ENCODE assay signal across 9 mouse cellular contexts in the genomic region with DNA sequence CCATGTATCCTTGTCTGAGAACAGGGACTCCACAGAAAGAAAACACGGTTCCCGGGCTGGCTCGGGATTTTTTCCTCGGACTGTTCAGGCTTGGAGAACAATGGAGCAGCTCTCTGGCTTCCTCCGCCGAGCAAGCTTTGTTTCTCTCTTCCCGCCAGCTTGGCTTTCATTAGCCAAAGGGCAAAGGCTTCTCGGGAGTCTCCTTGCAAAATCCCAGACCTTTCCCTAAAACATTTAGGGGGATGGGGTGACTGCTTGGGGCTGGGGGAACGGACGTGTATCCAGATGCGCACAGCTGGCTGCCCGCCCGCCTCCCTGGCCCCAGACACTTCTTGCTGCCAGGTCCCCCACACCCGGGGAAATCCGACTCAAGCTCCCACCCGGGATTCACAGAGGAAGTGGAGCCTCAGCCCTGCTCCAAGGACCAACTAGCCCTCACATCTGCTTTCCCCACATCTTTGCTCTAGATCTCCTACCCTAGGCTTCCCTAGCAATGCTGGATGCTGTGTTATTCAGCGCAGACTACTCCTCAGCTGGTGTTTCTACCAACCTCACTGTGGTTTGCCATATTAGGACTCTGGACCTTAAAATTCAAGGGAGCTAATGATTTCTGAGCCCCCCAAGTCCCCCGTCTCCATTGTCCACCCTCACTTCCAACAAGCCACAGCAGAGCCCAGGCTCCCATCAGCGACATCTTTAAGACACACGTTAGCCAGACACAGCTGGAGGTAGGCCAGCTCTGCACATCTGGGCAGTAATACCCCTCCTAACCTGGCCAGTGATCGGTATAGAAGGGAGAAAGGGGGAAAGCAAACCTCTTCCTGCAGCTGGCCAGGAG. TPM values are rescaled to one million over a fixed set of nuclear protein-coding genes. Genes with fewer than 3 reads are reported as not detected.
DNase-seq lines count a peak whose midpoint lies in the region; ATAC-seq and TF ChIP-seq lines count a peak whose summit lies in the region.
"Had no signal": no experiment of that assay in that cellular context is flagged by ENCODE, and none has a peak within 500 bp of the region (broad histone marks: within the 10 kb centered on the region; RNA-seq: fewer than 3 reads in every experiment).

No protein-coding gene starts in this region.

- H3K9me3 ChIP-seq in kidney, embryonic 14.5 days (ENCODE audit: control insufficient read depth, low read length), result no peaks in the 10 kb centered on the region
- no peaks in the 10 kb centered on the region for H3K9me3 ChIP-seq in forebrain, embryonic 12.5 days
- H3K9me3 ChIP-seq in hindbrain, embryonic 13.5 days, result no peaks in the 10 kb centered on the region
- H3K9me3 ChIP-seq in lung, postnatal 0 days (ENCODE audit: low read length), result no peaks in the 10 kb centered on the region
- H3K9me3 ChIP-seq: G1E had no signal

- H3K9ac ChIP-seq in kidney, embryonic 14.5 days (ENCODE audit: low read depth, low read length), result peak overlapping the region; percentile 64; the same call in 1 of the 2 replicates
- peak overlapping the region; percentile 80 for H3K9ac ChIP-seq in forebrain, embryonic 12.5 days
- peak overlapping the region; percentile 92 for H3K9ac ChIP-seq in hindbrain, embryonic 13.5 days
- no peak overlapping the region for H3K9ac ChIP-seq in lung, postnatal 0 days (replicated peaks; ENCODE audit: low read depth)

- H3K4me1 ChIP-seq in kidney, embryonic 14.5 days (ENCODE audit: control insufficient read depth, insufficient read depth, low read length), result peaks cover 41% of the 10 kb centered on the region
- peaks cover 77% of the 10 kb centered on the region for H3K4me1 ChIP-seq in forebrain, embryonic 12.5 days
- H3K4me1 ChIP-seq in hindbrain, embryonic 13.5 days (replicated peaks), result peaks cover 76% of the 10 kb centered on the region
- peaks cover 15% of the 10 kb centered on the region for H3K4me1 ChIP-seq in lung, postnatal 0 days (ENCODE audit: insufficient read depth, low read depth, low read length)

- ATAC-seq in kidney, embryonic 14.5 days (ENCODE audit: low FRiP score, low TSS enrichment), result no peak; the same call in 1 of the 2 replicates
- ATAC-seq in forebrain, embryonic 12.5 days (ENCODE audit: low FRiP score), result 0 out of 2 replicates have a peak, but pooled peaks have one; percentile 1
- no peak for ATAC-seq in hindbrain, embryonic 13.5 days (ENCODE audit: low FRiP score)
- ATAC-seq in lung, postnatal 0 days, result no peak

- no peaks in the 10 kb centered on the region; the same call in 1 of the 2 replicates for H3K36me3 ChIP-seq in kidney, embryonic 14.5 days (ENCODE audit: control insufficient read depth, insufficient read depth, low read length)
- H3K36me3 ChIP-seq in forebrain, embryonic 12.5 days (replicated peaks), result no peaks in the 10 kb centered on the region
- 0 out of 2 replicates have a peak, but pooled peaks cover under 1% of the 10 kb centered on the region for H3K36me3 ChIP-seq in hindbrain, embryonic 13.5 days
- no peaks in the 10 kb centered on the region for H3K36me3 ChIP-seq in lung, postnatal 0 days (ENCODE audit: insufficient read depth, low read length)
- H3K36me3 ChIP-seq: G1E had no signal

- H3K27ac ChIP-seq in kidney, embryonic 14.5 days (ENCODE audit: low read depth, low read length), result peak overlapping the region; percentile 59
- peak overlapping the region; percentile 90 for H3K27ac ChIP-seq in forebrain, embryonic 12.5 days
- H3K27ac ChIP-seq in hindbrain, embryonic 13.5 days, result peak overlapping the region; percentile 95
- H3K27ac ChIP-seq in lung, postnatal 0 days (ENCODE audit: low read length), result no peak overlapping the region

- DNase-seq in kidney, adult 9 months, result no peak
- no peak for DNase-seq in lung, postnatal 0 days (ENCODE audit: low spot score)
- DNase-seq in adrenal gland, adult 2 months, result no peak
- DNase-seq in adrenal gland, postnatal 10 days, result no peak
- no peak for DNase-seq in ovary, postnatal 14 days (ENCODE audit: low spot score)

- peak overlapping the region; percentile 58 for H3K4me3 ChIP-seq in kidney, embryonic 14.5 days (ENCODE audit: low read length)
- peak overlapping the region; percentile 64 for H3K4me3 ChIP-seq in forebrain, embryonic 12.5 days (replicated peaks)
- H3K4me3 ChIP-seq in hindbrain, embryonic 13.5 days, result peak overlapping the region; percentile 71
- H3K4me3 ChIP-seq in lung, postnatal 0 days (ENCODE audit: low read depth, low read length), result 0 out of 2 replicates have a peak overlapping the region, but pooled peaks have one; percentile 1

- no peaks in the 10 kb centered on the region; the same call in 1 of the 2 replicates for H3K27me3 ChIP-seq in kidney, embryonic 14.5 days (ENCODE audit: control insufficient read depth, insufficient read depth, low read length)
- peaks cover 5% of the 10 kb centered on the region; the same call in 1 of the 2 replicates for H3K27me3 ChIP-seq in forebrain, embryonic 12.5 days
- H3K27me3 ChIP-seq in hindbrain, embryonic 13.5 days, result no peaks in the 10 kb centered on the region
- 0 out of 2 replicates have a peak, but pooled peaks cover 5% of the 10 kb centered on the region for H3K27me3 ChIP-seq in lung, postnatal 0 days (replicated peaks; ENCODE audit: insufficient read depth, low read length)

- H3K4me2 ChIP-seq in kidney, embryonic 14.5 days (replicated peaks; ENCODE audit: low read depth, low read length), result peak overlapping the region; percentile 99
- H3K4me2 ChIP-seq in forebrain, embryonic 12.5 days, result peak overlapping the region; percentile 95
- H3K4me2 ChIP-seq in hindbrain, embryonic 13.5 days, result peak overlapping the region; percentile 89
- peak overlapping the region; percentile 82 for H3K4me2 ChIP-seq in lung, postnatal 0 days (replicated peaks; ENCODE audit: low read depth, low read length)

- TF ChIP-seq CTCF in lung, postnatal 0 days (IDR thresholded peaks at IDR 0.05), result no peak

- WGBS in kidney, embryonic 14.5 days, result 5% methylated on average over 21 of the region's 21 CpGs
- 1% methylated on average over 21 of the region's 21 CpGs for WGBS in forebrain, embryonic 12.5 days
- 4% methylated on average over 21 of the region's 21 CpGs for WGBS in hindbrain, embryonic 13.5 days
- WGBS in lung, postnatal 0 days, result 20% methylated on average over 21 of the region's 21 CpGs

- no peak for TF ChIP-seq EP300 in lung, postnatal 0 days (IDR thresholded peaks at IDR 0.05)

RNA-seq across cellular contexts. Expression of a gene that starts 23.2 kb away (rescaled TPM):
- polyA plus RNA-seq in kidney, embryonic 14.5 days (2014; fragmentation: Nextera tagmentation; extraction: Ambion mirVana), result 12.1 and 23.7 TPM in 2 replicates
- 32.4 and 37.9 TPM in 2 replicates for polyA plus RNA-seq in forebrain, embryonic 12.5 days (2016; fragmentation: Nextera tagmentation; extraction: Ambion mirVana)
- polyA plus RNA-seq in hindbrain, embryonic 13.5 days (2015; fragmentation: Nextera tagmentation; extraction: Ambion mirVana), result 42.3 and 42.6 TPM in 2 replicates
- polyA plus RNA-seq in lung, postnatal 0 days (2015; fragmentation: Nextera tagmentation; extraction: Ambion mirVana), result 5.7 and 6.1 TPM in 2 replicates
- 10 to 100 TPM; 13.0 to 17.2 TPM for total RNA-seq in adrenal gland, adult 2 months (2021)
- polyA plus RNA-seq in adrenal gland, adult 2 months (2012; rRNA removed), result 6.1 and 7.2 TPM in 2 replicates
- 10 to 100 TPM; 20.8 to 35.2 TPM for total RNA-seq in adrenal gland, postnatal 10 days (2021)
- polyA plus RNA-seq: G1E had no signal

Comparison
In these comparisons a context has a peak if more than half of its experiments do, and no peak if none do; other contexts are left out.
1. H3K4me3 ChIP-seq: peak in every context shown above with its lines; median percentile 71 in hindbrain, embryonic 13.5 days; 64 in forebrain, embryonic 12.5 days; 58 in kidney, embryonic 14.5 days; 1 in lung, postnatal 0 days.